Mouse (Mus musculus) cerebellum, adult (tissue): Measurements from ENCODE around the gene Mamstr.

Experiments used
- ATAC-seq: cut with Nextera tagmentation; 2 replicates; pipeline ENCODE4 v1.9.2; 2017; ENCODE audit warnings: mild to moderate bottlenecking, moderate library complexity, mixed read lengths; ENCODE audit not compliant: insufficient number of reproducible peaks, low FRiP score, low TSS enrichment

Mamstr gene

DNA sequence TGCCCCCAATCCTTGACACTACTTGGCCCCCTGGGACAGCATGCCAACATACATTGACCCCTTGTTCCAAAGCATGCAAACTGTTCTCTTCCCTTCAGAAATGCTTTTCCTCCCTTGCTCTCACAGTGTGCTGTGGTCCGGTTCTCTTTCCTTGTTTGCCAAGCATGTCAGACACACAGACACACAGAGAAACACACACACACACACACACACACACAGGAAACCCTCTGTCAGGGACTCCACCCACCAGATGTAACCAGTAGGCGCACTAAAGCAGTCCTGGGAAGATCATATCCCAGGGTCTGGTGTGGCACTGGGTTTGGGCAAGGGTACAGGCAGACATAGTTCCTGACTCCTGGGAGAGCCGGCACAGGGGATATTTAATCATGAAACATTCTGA, 47.1 kb downstream of the Mamstr start:
- ATAC-seq, result no peak

DNA sequence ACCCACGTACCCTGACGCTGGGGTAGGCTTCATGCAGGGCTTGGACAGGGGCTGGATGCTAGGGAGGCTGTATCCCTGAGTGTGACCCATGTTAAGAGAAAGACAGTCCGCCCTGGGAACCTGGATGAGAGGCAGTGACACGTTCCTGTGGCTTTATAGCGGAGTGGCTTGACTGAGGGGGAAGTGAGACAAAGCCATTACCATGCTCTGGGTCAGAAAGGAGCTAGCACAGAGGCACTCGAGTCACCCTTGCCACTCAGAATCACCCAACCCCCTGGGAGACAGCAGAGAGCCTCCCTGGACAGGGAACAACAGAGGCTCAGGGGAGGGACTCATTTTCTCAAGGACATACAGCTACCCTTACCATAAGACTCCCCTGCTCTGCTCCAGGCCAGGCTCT, 49.3 kb downstream of the Mamstr start:
- no peak for ATAC-seq

DNA sequence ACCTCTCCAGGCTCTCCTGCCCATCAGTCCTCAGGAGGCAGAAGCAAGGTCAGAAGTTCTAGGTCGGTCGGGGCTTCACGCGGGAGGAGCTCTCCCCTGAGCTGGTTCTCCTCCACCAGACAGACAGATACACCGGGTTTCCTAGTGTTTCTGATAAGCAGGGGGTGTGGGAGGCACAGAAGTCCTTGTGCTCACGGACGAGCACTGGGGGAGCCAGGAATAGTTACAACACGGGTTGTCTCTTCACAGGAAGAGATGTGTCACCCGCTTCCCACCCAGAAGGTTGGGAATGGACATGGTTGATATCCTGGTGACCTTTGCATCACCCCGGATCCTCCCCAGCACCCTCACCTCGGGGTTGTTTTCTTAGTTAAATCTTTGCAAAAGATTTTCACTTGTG, 50.0 kb downstream of the Mamstr start:
- no peak for ATAC-seq

DNA sequence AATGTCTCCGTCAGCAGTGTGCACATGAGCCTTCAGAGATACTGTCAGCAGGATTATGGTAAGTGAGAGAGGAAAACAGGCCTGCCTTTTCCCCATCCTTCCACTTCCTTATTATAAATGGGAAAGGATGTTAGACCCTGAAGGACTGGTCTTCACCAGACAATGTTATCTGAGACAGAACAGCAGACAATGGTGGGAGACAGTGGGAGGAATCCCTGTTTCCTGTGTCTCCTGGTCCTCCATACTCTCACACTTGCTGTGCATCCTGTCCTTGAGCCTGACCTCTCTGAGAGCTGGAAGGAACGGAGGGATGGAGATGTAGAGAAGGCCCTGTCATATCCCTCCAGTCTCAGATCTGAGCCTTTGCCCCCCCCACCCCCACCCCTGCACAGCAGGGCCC, 52.6 kb downstream of the Mamstr start:
- ATAC-seq, result no peak

DNA sequence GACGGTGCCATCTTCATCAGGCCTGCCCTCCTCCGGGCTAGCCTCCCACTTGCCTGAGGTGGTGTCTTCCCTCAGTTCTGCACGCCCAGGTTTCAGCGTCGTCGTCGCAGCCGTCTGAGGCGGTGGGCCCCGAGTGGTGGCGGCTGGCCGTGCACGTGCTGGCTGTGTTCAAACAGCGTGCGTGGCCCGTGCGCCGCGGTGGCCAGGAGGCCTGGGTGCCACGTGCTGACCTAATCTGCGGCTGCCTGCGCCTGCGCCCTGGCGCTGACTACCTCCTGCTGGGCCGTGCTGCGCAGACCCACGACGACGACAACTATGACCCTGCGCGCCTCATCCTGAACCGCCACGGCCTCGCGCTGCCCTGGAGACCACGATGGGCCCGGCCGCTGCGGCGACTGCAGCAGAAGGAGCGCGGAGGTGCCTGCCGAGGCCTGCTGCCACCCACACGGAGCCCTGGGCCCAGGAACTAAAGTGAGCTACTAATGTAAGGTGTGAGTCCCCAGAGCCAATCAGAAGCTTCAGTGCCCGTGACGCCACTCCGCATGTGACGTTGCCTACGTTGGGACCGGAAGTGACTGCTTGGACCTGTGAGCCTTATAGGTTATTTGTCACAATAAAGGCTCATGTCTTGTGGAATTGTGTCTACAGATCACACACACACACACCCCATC, 54.3 kb downstream of the Mamstr start, which contains the start of gene Sec1:
Gene Sec1, minus strand, starts transcription at position 482 of the 671 bp plus-strand sequence.
- no peak for ATAC-seq

DNA sequence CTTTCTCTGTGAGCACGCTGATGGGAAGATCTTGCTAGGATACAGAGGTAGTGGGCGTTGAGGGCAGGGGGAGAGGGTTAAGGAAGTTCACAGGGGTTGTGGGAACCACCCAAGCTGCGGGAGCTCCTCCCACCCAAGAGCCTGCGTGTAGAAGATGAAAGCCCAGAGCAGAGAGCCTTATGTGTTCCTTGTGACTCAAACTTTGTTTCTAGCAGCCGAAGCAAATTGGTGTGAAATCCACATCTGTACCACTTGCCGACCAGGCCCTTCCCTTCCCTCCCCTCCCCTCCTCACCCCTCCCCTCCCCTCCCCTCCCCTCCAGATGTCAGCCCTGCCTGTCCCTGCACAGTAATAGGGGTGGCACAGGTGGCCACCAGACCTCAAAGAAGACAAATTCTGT, 55.3 kb downstream of the Mamstr start:
- ATAC-seq, result no peak
